Mouse (Mus musculus): ENCODE data around the gene Git2. TPM values are rescaled to one million over a fixed set of nuclear protein-coding genes. Genes with fewer than 3 reads are reported as not detected.

Gene Git2
- total RNA-seq, 2 experiments from 2014 or later: 25.5 to 31.9 TPM

DNA sequence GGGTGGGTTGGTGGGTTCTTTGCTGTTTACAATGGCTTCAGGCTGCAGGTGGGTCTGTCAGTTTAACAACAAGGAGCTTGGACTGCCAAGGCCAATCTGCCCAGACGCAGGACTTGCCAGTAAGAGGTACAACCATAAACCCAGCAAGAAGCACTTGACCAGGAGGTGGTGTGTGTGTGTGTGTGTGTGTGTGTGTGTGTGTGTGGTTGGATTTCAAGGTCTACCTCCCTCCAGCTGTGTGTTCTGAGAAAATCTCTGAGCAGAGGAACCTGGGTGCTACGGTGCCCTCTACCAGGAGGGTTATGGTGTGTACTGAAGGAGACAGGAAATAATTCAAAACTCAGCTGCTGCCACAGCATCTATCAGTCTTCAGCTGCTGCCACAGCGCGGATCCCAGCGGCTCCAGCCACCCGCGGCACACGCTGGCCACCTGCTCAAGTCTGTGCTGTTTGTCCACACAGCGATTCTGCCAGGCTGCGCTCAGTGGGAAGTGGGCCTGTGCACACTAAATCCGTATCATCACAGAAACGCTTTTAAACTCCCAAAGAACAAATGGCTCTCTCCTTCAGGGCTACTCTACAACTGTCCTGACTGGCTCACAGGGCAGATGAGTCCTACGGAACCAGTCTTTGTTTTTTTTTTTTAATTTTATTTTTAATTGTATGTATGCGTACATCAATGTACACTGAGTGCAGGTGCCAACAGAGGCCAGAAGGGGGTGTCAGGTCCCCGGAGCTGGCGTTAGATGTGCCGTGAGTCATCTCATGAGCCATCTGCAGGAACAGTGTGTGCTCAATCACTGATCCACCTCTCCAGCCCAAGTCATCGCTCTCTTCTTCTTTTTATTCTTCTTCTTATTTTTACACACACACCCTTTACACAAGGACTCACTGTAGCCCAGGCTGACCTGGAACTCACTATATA, 10.2 kb downstream of the Git2 start:
- DNase-seq: no peak

DNA sequence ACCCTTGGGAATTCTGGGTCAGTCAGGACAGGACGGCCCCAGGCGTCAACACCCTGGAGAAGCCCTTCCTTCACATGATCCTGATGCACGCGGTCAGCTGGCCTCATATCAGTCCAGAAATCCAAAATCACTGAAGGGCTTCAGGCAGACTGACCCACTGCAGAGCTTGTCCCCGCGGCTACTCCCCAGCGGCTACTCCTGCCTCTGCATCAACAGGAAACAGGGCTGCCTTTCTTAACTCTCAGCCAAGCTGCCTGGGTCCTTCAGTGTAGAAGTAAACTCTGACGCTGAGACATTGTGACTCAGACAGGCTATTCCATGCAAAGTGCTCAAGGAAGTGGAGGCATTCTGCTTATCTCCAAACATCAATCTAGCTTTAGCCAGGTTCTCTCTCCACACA, 13.3 kb downstream of the Git2 start:
- no peak for DNase-seq

DNA sequence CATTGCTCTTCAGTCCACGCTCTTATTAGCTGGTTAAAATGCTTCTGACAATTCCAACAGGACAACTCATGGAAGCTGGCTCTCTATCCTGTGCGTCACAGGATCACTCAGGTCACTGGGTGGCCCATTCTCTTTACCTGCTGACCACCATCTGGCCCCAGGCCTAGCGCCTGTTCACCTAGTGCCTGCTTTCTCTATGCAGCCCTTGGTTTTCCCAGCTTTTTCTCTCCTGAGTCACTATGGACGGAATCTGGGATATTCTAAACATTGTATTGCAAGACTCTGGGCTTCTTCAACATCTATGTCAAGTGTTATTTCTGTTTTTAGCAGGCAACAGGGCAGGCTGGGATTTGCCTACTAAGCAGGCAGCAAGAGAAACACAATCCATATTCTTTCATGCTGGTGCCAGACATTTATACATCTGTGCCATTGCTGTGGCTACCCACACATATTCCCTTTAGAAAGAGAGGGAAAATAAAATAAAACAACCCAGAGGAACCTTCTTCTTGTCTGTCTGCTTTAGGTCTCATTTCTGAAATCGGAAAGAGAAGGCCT, 15.7 kb downstream of the Git2 start:
- no peak for DNase-seq

DNA sequence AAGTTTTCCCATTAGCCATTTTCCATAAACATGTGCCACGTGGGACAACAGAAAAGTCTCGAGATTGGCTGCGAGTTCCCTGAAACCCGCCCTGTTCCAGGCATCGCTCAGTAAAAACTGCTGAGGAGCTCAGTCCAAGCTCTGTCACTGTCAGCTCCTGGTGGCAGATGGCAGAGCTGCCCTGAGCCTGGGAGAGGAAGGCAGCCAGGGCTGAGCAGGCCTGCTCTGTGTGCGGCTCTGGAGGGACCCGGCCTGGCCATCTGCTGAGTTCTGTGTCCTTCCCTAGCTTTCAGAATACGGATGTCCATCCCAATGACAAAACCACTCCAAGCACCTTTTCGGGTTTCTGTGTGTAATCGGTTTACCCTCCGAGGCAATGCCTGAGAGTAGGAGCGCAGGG, 21.9 kb downstream of the Git2 start:
- no peak for DNase-seq

DNA sequence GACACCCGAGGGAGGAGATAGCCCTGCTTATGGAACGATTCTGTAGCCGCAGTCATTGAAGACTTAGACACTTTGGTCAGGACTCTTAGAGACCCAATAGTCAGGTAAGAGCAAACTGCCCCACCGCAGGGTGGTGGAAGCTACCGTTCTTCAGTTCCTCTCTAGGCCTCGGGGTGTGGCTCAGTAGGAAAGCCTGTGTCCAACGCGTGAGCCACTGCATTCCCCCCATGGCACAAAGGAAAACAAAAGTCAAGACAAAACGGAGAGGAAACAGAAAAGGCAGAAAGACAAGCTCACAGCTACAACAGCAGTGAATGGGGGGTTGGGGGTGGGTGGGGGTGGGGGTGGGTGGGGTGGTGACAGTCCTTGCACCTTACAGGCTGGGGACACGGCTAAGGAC, 22.9 kb downstream of the Git2 start:
- no peak for DNase-seq

DNA sequence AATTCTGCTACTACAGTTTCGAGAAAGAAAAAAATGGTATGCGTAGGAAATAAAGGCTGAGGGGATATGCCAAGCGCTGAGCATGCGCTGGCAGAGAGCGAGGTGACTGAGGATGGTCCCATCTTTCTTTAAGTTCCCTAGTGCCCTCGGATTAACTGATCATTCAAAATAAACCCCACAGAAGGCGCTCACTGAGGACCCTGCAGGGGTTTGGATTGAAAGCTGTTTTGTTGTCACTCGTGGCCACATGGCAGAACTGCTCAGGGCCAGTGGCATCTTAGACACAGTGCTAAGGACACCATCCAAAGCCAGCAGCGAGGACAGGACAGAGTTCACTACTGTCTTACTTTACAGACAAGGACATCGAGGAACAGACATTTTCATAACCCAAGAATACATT, 25.0 kb downstream of the Git2 start:
- no peak for DNase-seq

DNA sequence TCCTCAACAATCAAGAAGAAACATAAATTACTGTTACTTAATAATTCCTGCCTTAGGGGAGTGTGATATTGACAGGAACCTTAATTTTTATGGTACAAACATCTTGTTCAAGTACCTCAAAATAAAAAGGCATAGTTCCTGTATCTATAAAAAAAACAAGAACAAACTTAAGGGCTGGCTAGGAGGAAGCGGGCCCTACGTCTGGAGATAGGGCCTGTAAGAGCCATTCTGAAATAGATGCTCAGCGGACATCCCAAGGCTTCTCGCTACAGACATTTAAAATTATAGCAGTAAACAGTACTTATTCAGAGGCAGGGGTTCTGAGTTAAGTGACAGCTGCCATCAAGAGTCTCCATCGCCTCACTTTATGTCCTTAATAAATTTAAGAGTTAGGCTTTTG, 27.8 kb downstream of the Git2 start:
- no peak for DNase-seq

DNA sequence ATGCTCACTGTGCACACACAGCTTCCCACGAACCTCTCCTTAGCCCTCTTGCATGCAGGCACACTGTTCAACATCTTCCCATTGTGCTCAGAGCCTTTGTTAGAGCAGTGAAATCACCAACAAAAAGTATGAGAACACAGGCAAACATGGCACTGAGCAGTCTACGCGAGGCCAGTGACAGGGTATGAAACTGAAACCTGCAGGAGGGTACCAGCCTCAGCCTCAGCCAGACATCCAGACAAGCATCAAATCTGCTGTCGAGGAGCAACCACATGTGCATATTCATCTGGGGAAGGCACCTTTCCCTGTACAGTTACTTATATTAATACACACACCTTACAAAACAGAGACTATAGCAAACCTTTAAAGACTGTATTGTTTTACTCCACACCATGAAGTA, 28.4 kb downstream of the Git2 start:
- no peak for DNase-seq

DNA sequence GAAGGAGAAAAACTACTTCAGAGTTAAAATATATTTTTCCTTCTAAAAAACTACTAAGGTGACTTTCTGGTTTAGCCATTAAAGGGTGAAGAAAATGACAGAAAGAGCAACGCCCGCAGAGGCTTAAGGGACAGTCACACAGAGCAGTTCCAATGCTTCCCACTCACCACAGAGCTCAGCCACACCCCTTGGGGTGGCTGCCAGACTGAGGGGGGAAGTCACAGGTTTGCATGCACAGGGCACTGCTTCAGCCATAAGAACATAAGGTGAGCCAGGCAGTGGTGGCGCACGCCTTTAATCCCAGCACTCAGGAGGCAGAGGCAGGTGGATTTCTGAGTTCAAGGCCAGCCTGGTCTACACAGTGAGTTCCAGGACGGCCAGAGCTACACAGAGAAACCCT, 29.7 kb downstream of the Git2 start:
- no peak for DNase-seq

DNA sequence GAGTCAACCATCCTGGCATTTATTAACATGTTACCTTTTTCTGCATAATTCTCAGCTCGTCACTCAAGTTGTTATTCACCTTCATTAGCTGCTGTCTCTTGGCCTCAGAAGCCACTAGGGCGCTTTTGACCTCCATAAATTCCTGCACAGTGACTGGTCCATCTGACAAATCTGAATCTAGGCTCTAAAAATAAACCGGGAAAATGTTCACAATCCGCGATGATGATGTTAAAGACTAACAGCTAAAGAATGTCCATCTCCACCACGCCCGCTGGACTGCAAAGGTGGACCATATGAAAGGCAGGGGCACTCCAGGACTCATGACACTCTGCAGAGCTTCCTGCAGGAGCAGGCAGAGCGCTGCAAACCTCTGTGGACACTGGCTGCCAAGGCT, 31.6 kb downstream of the Git2 start:
- no peak for DNase-seq

DNA sequence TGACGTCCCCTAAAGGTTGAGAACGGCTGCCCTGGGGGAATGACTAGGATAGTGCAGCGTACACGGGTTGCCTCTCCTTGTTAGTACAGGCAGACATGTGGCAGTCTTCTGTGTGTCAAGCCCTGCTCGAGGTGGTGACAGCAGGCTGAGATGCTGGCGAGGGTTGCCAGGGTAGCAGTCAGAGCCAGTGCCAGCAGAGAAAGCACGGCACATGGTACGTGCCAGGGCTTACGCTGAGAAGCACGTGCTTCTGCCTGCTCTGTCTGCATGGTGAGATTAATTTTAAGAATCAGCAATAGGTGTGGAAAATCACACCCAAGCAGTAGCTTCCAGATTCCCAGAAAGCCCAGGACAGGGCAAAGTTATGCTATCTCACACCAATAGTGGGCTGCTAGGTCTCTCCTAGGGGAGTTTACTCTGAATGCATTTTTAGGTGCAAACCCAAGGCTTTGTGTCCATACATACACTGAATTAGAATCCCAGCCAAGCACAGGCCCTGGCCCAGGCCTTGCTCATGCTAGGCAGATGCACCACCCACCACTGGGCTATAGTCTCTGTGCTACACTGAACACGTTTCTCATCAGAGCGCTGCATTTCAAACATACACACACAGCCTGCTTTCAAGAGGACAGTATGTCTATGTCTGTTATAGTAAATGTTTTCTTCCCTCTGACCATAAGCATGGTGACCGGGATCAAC, 32.2 kb downstream of the Git2 start:
- no peak for DNase-seq

DNA sequence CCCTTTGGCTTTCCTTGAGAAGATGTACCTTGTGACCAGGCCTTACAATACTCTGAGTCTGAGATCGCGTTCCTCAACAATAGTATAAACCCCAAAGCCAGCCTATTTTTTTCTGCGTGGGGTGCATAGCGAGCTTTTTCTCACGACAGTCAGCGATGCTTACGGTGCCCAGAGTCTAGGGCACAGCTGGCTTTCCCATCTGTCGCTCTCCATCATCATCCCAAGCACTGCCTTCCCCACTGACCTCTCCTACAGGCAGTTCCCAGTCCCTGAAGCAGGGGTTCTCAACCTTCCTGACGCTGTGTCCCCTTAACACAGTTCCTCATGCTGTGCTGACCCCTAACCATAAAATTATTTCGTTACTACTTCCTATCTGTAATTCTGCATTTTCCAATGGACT, 32.7 kb downstream of the Git2 start:
- DNase-seq: no peak

DNA sequence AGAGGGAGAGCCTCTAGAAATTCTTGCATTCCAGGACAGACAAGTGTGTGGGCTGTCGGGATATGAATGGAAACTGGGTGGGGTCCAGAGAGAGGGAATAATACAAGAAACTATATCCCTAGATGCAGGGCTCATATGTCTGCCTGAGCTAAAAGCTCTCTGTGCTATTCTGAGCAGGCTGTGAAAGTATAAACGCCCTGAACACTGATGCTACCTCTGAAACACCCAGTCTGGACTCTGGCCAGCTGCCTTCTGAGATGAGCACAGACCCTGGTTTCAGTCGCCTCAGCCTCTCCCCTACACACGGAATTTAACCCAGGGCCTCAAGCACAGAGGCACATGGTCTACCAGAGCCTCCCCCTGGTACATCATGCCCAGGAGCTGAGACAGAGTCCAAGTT, 34.7 kb downstream of the Git2 start:
- no peak for DNase-seq

DNA sequence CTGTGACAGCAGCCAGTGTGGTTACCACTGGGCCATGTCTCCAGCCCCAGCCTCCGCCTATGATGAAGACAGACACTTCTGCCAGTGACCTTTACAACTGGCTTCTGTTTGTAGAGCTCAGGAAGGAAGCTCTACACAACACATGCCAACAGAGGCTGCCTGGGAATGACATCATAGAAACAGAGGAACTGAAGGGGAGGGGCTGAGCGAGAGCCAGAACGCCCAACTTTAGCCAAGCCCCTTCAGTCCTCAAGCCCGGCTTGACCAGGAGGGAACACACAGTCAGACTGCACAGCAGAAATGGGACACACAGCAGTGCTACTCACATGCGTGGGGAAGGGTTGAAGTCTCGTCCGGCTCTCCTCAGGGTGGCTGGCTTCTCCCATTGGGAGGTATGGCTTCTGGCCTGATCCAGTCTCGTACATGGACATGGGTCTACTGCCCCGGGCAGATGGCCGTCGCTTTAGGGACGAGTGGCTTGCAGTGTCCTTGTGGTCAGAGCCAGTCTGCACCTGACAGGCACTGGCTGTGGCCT, 36.5 kb downstream of the Git2 start:
- peak; percentile 39 for DNase-seq

DNA sequence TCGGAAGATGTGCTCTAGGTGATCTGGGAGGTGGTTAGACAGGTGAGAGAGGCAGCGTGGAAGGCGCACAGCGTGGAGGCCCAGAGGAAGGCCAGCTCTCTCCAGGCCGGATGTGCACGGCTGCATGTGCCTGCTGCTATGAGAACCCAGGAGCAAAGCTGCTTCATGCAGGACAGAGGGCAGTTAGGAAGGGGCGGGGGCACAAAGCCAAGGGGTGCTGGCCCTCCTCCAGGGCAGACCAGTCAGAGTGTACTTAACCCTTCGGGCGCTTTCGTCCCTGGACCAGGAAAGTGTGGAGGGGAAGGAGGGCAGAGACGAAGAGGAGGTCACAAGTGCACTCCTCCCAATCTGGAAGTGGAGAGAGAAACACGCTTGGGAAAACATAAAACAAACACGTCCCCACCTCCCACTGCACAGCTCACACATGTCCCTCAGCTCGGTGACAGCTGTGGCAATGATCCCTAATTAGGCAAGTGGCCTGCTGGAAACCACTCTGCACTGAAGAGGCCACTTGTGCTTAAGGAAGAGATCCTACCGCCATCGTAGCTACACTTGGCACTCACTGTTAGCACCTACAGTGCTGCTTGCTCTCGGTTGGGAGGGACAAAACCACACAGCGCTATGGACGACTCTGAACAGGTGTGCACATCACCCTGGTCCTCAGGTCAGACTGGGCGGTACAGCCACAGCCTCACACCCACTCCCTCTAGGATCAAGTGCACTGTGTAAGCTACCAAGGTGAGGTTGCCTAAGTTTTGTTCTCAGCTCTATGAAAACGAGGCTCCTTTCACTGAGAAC, 38.0 kb downstream of the Git2 start:
- DNase-seq: peak; percentile 44

DNA sequence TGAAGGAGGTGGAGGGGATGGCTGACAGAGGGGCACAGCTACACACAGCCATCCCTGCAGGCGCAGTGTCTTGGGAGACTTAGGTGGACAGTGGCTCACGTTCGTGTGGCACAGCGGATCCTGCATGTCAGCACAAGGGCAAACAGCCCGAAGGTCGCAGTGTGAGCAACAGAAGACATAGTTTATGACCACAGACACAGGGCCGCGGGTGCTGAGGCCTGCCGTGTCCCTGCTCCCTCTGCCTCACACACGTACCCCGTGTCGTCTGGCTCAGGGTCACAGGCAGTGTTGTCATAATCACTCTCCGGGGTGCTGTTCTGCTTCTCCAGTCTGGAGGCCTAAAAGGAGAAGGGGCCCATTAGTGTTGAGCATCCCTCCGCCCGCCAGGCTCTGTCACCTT, 41.7 kb downstream of the Git2 start:
- no peak for DNase-seq

DNA sequence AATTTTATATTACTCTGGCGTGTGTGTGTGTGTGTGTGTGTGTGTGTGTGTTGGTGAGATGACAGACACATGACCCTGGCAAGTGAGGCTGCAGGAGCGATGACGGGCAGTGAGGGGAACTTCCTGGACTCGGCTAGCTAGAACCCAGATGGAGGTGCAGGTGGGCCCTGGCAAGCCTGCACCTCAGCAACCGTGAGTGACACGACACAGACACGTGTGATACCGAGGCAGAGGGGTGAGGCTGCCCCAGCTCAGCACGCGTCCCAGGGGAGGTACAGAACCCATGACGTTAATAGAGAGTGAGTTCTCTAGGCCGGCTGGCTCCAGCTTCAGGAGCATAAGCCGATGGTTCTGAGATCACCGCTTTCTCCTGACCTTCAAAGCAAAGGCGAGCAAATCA, 43.3 kb downstream of the Git2 start:
- no peak for DNase-seq

DNA sequence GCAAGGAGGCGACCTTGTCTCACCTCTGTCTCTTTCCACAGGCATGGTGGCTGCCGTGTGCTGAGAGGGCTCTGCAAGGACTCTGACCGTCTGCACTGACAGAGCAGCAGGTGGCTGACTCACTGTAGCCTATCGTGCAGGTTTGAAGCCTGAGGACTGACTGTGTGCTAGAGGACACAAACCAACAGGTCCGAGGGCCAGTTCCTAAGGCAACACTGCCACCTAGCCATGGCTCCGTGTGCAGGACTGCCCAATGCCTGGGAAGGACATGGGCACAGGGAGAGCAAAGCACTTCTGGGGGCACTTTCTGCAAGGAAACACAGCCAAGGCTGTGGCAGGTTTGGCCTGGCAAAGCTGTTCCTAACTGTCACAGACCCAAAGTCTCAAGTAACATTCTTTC, 43.8 kb downstream of the Git2 start:
- no peak for DNase-seq

DNA sequence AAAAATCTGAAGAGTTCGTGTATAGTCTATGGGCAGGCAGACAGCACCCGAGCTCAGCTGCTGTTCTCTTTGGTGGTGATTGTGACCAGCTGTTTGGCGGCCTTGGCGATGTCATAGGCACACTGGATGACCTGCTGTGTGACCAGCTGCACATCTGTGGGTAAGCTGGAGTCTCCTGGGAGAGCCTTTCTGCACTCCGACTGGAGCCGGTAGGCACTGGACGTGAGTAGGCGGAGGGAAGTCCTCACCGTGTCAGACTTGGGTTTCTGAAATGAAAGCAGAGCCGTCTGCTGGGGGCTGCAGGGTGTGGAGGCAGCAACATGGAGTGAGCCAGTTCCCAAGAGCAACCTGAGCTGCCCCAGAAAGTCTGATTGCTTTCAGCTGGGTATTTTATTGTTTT, 45.2 kb downstream of the Git2 start:
- DNase-seq: no peak

DNA sequence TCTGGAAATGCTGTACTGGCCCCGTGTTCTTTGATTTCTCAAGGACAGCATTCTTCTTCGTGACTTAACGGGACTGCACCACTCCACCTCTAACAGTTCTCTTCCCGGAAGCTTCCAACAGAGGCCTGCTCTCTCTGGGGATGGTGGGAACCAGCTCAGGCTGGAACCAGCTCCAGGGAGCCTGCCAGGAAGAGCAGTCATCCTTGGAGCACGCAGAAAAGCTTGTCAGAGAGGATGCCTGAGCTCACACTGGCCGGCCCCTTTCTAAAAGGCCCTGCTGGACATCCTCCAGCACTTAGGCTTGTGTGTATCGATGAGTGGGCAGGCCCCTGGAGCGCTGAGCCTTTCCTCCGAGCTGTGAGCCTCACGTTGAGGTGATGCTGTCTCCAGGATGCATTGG, 47.2 kb downstream of the Git2 start:
- peak; percentile 39 for DNase-seq

DNA sequence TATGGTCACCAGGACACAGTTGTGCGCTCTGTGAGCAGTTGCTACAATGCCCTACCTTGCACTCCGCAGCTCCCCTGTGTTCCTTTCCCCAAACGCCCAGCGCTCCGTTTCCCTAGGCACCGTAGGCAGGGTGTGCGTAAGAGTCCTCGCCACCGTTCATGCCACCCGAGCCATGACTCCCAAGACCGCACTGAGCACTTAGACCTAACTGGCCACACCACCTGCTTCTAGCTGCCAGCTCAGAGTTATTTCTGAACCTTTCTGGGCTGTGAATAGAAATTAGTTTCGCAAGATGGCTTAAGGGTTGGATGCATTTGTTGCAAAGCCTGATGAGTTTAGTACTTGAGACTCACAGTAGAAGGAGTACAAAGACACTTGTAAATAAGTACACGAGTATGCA, 52.5 kb downstream of the Git2 start:
- DNase-seq: no peak

DNA sequence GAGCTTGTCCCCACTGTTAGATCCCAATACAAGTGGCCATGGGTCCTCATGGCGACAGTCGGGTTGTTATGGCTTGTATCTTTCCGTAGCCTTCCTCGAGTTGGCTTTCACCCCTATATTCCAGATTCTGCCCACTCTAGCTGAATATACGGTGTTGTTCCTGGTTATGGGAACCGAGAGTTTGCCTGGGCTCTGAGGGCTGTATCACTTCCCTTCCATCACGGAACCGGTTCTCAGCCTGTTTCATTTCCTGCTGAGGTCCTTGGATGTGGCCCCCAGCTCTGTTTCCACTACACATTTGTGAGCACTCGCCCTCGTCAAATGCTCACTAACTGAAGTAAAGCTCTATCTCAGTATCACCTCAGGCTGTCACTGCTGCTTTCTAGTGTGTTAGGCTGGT, 53.3 kb downstream of the Git2 start:
- no peak for DNase-seq

DNA sequence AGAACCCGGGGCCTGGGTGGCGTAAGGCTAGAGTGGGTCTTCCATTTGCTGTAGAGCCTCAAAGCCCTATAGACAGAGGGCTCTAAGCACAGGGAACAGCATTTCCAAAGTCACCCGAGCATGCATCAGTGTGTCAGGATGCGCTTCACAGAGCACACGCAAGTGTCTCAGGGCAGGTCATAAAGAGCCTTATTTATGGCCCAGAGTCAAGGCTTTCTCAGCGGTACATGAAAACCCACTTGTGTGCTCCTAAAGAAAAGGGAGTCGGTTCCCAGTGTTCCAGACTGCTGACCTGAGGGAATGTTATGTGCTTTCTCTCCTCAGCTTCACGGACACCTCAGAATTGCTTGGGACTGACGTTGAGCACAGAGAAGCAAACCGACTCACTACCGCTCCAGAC, 54.5 kb downstream of the Git2 start:
- DNase-seq: no peak

All from gastrocnemius, postnatal 10 days (tissue).